Mouse (Mus musculus) CH12.LX (cell line): Measurements from ENCODE around the gene Frmd3. TPM values are rescaled to one million over a fixed set of nuclear protein-coding genes. Genes with fewer than 3 reads are reported as not detected.

ENCODE experiments used
- DNase-seq: peaks from one replicate; pipeline ENCODE4 v3.0.0-alpha.2; 2013; ENCODE audit errors: extremely low read depth
- H3K27ac ChIP-seq: 2 replicates; pipeline ENCODE4 v1.5.1; 2012; ENCODE audit warnings: low read depth, mild to moderate bottlenecking, control low read depth, moderate library complexity; ENCODE audit not compliant: insufficient read depth
- H3K27me3 ChIP-seq: replicated peaks from 2 replicates; pipeline ENCODE3; 2012; ENCODE audit warnings: inconsistent platforms
- H3K36me3 ChIP-seq, 2 experiments: replicated peaks in 1 of 2; 2 replicates each; pipeline versions ENCODE3 to v1.6.1; 2012; ENCODE audit warnings: inconsistent platforms in 1 of 2, low read length in 1 of 2, mild to moderate bottlenecking in 1 of 2, mixed read lengths in 1 of 2, moderate library complexity in 1 of 2; ENCODE audit not compliant: control insufficient read depth in 1 of 2, insufficient read depth in 1 of 2
- H3K4me1 ChIP-seq, 2 experiments: 2 replicates each; pipeline ENCODE4 v1.6.1; 2012; ENCODE audit warnings: inconsistent platforms in 1 of 2, moderate library complexity in 1 of 2; ENCODE audit not compliant: insufficient read depth in 2 of 2, control insufficient read depth in 1 of 2
- H3K4me2 ChIP-seq: 2 replicates; pipeline ENCODE4 v1.6.1; 2012; ENCODE audit warnings: low read depth, mild to moderate bottlenecking, control low read depth; ENCODE audit not compliant: poor library complexity, insufficient read depth, severe bottlenecking
- H3K4me3 ChIP-seq, 3 experiments: fragments of 150-350 bp in 1 of 3; sonication (generic) in 1 of 3; replicated peaks in 1 of 3; 2 replicates each; pipeline versions ENCODE3 to v1.5.1; 2011 to 2012; ENCODE audit warnings: low read depth in 2 of 3, low read length in 2 of 3, mild to moderate bottlenecking in 2 of 3, moderate library complexity in 2 of 3, control low read depth in 1 of 3, improper control_type of control experiment in 1 of 3, inconsistent platforms in 1 of 3, mixed read lengths in 1 of 3; ENCODE audit not compliant: poor library complexity in 1 of 3
- H3K79me2 ChIP-seq: replicated peaks from 2 replicates; pipeline ENCODE4 v1.6.1; 2012; ENCODE audit warnings: mild to moderate bottlenecking, moderate library complexity; ENCODE audit not compliant: control insufficient read depth, poor library complexity, insufficient read depth, severe bottlenecking; ENCODE audit errors: extremely low read depth
- H3K9ac ChIP-seq: 2 replicates; pipeline ENCODE4 v1.6.1; 2012; ENCODE audit warnings: low read depth, mild to moderate bottlenecking, control low read depth, moderate library complexity; ENCODE audit not compliant: insufficient read depth
- H3K9me3 ChIP-seq: replicated peaks from 2 replicates; pipeline ENCODE3; 2012; ENCODE audit warnings: low read length, inconsistent platforms, mixed read lengths
- BHLHE40 ChIP-seq: IDR thresholded peaks from 2 replicates; pipeline ENCODE4 v1.6.1; 2011; ENCODE audit warnings: mild to moderate bottlenecking, low read depth, low read length, improper control_type of control experiment
- CTCF ChIP-seq, 2 experiments: IDR thresholded peaks in 1 of 2; conservative IDR thresholded peaks in 1 of 2; 2 replicates each; pipeline ENCODE4 v1.5.1; 2011 to 2012; ENCODE audit warnings: low read depth in 2 of 2, low read length in 2 of 2, improper control_type of control experiment in 1 of 2, inconsistent platforms in 1 of 2, mild to moderate bottlenecking in 1 of 2, moderate library complexity in 1 of 2
- ETS1 ChIP-seq: conservative IDR thresholded peaks from 2 replicates; pipeline ENCODE4 v1.6.1; 2012; ENCODE audit warnings: low read depth, mild to moderate bottlenecking, inconsistent platforms, low read length, improper control_type of control experiment, moderate library complexity
- HCFC1 ChIP-seq: IDR thresholded peaks from 2 replicates; pipeline ENCODE4 v1.6.1; 2012; ENCODE audit warnings: low read depth, mild to moderate bottlenecking, inconsistent platforms, low read length, improper control_type of control experiment
- JUND ChIP-seq: conservative IDR thresholded peaks from 2 replicates; pipeline ENCODE4 v1.6.1; 2011; ENCODE audit warnings: low read depth, low read length, improper control_type of control experiment
- KAT2A ChIP-seq: IDR thresholded peaks from 2 replicates; pipeline ENCODE4 v1.6.1; 2012; ENCODE audit warnings: low read length, improper control_type of control experiment, inconsistent platforms; ENCODE audit not compliant: insufficient replicate concordance
- MAFK ChIP-seq: IDR thresholded peaks from 2 replicates; pipeline ENCODE4 v1.6.1; 2011; ENCODE audit warnings: low read length, improper control_type of control experiment; ENCODE audit not compliant: insufficient replicate concordance
- MAX ChIP-seq: IDR thresholded peaks from 2 replicates; pipeline ENCODE4 v1.6.1; 2011; ENCODE audit warnings: low read length, improper control_type of control experiment
- MAZ ChIP-seq: IDR thresholded peaks from 2 replicates; pipeline ENCODE4 v1.6.1; 2012; ENCODE audit warnings: low read depth, mild to moderate bottlenecking, inconsistent platforms, low read length, improper control_type of control experiment, moderate library complexity
- MEF2A ChIP-seq: IDR thresholded peaks from 2 replicates; pipeline ENCODE4 v1.6.1; 2014; ENCODE audit warnings: low read depth, mild to moderate bottlenecking, inconsistent platforms, low read length, improper control_type of control experiment, borderline replicate concordance
- MXI1 ChIP-seq: IDR thresholded peaks from 2 replicates; pipeline ENCODE4 v1.6.1; 2011; ENCODE audit warnings: mild to moderate bottlenecking, low read depth, low read length, improper control_type of control experiment
- MYC ChIP-seq: IDR thresholded peaks from 2 replicates; pipeline ENCODE4 v1.6.1; 2011; ENCODE audit warnings: low read depth, mild to moderate bottlenecking, improper control_type of control experiment, low read length
- NELFE ChIP-seq: IDR thresholded peaks from 2 replicates; pipeline ENCODE4 v1.6.1; 2011; ENCODE audit warnings: low read depth, low read length, improper control_type of control experiment
- PAX5 ChIP-seq: IDR thresholded peaks from 2 replicates; pipeline ENCODE4 v1.6.1; 2012; ENCODE audit warnings: low read length, inconsistent platforms, mixed read lengths
- POLR2AphosphoS2 ChIP-seq: IDR thresholded peaks from 2 replicates; pipeline ENCODE4 v1.6.1; 2011; ENCODE audit warnings: low read depth, low read length, improper control_type of control experiment
- RCOR1 ChIP-seq: conservative IDR thresholded peaks from 2 replicates; pipeline ENCODE4 v1.6.1; 2012; ENCODE audit warnings: low read depth, mild to moderate bottlenecking, inconsistent platforms, low read length, improper control_type of control experiment
- SIN3A ChIP-seq: IDR thresholded peaks from 2 replicates; pipeline ENCODE4 v1.6.1; 2012; ENCODE audit warnings: low read length, improper control_type of control experiment, inconsistent platforms
- TBP ChIP-seq: conservative IDR thresholded peaks from 2 replicates; pipeline ENCODE4 v1.6.1; 2011; ENCODE audit warnings: low read depth, low read length, improper control_type of control experiment
- USF1 ChIP-seq: IDR thresholded peaks from 2 replicates; pipeline ENCODE4 v1.6.1; 2014; ENCODE audit warnings: low read depth, mild to moderate bottlenecking, inconsistent platforms, low read length, improper control_type of control experiment
- USF2 ChIP-seq: conservative IDR thresholded peaks from 2 replicates; pipeline ENCODE4 v1.6.1; 2011; ENCODE audit warnings: low read depth, low read length, improper control_type of control experiment
- ZC3H11A ChIP-seq: IDR thresholded peaks from 2 replicates; pipeline ENCODE4 v1.6.1; 2012; ENCODE audit warnings: low read depth, mild to moderate bottlenecking, inconsistent platforms, low read length, improper control_type of control experiment
- dilution Hi-C: fragments of 300-500 bp; cut with MboI; formaldehyde crosslinking; loops from 2 replicates; pipeline ENCODE4 v1.14.3; 2020; ENCODE audit warnings: low sequenced_read_pairs; ENCODE audit not compliant: extremely low pct_unique_long_range_greater_than_20kb, extremely low pct_ligation_motif_present
- in situ Hi-C: fragments of 300-500 bp; cut with MboI; formaldehyde crosslinking; loops from 3 replicates; pipeline ENCODE4 v1.14.3; 2019; ENCODE audit warnings: low sequenced_read_pairs, low pct_ligation_motif_present, low pct_unique_long_range_greater_than_20kb, mixed read lengths
- polyA plus RNA-seq: library from polyadenylated mRNA; unstranded; fragments of >175 nt; gene quantifications from 2 replicates; pipeline ENCODE4 v1.2.1, GENCODE M21; 2012; ENCODE audit warnings: low read depth; ENCODE audit not compliant: insufficient read length
- total RNA-seq, 2 experiments: library from RNA; depleted of rRNA; stranded (reverse); fragments of 300-350 nt in 1 of 2; fragments of >200 nt in 1 of 2; gene quantifications; 2 replicates each; pipeline ENCODE4 v1.2.3; 2012 to 2014

The Frmd3 gene
- total and polyA plus RNA-seq, 3 experiments = not detected

DNA sequence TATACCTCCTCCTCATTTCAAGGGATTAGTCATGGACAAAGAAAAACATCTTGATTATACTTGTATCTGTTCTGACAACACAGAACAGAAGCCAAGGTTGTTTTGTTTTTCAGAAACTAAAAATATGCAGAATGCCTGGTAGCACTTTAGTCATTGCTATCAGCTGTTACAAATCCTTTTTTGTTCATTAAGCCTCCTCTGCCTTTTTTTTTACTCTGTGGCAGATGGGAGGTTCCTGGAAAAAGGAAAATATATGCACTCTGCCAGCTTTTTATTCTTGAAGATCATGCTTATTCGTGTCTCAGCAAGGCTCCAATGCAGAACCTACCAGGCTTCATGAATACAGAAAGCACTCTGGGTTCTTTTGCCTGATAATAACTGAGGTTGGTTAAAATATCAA, 38.5 kb downstream of the Frmd3 start:
- Histone ChIP-seq H3K4me1 (no peaks in the 10 kb centered on the region), H3K4me2 (no peak overlapping the region), H3K9ac (no peak overlapping the region), H3K27me3 (no peaks in the 10 kb centered on the region), H3K27ac (no peak overlapping the region), H3K9me3 (peaks cover 6% of the 10 kb centered on the region), H3K79me2 (no peaks in the 10 kb centered on the region), H3K36me3 (no peaks in the 10 kb centered on the region), H3K4me3 (no peak overlapping the region)
- TF ChIP-seq JUND (no peak), USF1 (no peak), HCFC1 (no peak), ZC3H11A (no peak), KAT2A (no peak)
- in situ Hi-C loops = no loop called here
- dilution Hi-C loops = no loop called here
- DNase-seq = no peak

- H3K36me3 ChIP-seq = no peaks in the 10 kb centered on the region
- H3K79me2 ChIP-seq = no peaks in the 10 kb centered on the region
- no peak overlapping the region for H3K27ac ChIP-seq
- H3K4me2 ChIP-seq = no peak overlapping the region
- DNase-seq = no peak
- H3K4me3 ChIP-seq = no peak overlapping the region
- H3K27me3 ChIP-seq = no peaks in the 10 kb centered on the region
- H3K9me3 ChIP-seq = peaks cover 19% of the 10 kb centered on the region
- TF ChIP-seq USF2 = no peak
- TF ChIP-seq, all 38 proteins: peak for 0
- in situ Hi-C loops = no loop called here
- no peak overlapping the region for H3K9ac ChIP-seq
- dilution Hi-C loops = no loop called here
- no peaks in the 10 kb centered on the region for H3K4me1 ChIP-seq
Measured at GRCm38 (mm10) chr4:74076727-74077126, 63.5 kb downstream of the Frmd3 start.

DNA sequence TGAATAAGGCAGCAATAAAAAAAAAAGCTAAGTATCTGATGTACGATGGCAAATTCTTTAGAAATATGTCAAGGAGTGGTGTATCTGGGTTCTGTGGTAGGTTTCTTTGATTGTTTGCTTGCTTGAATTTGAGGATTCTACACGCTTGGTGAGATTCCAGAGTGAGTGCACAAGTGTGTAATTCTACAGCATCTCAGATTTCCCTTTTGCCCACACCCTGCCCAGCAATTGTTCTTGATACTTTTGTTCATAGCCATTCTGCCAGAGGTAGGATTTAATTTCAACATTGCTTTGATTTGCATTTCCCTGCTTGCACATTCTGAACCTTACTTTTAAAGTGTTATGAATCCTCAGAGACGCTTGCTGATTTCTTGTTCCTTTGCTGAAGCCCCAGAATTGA, 97.6 kb downstream of the Frmd3 start:
- Histone ChIP-seq H3K4me2 (no peak overlapping the region), H3K4me1 (no peaks in the 10 kb centered on the region), H3K36me3 (no peaks in the 10 kb centered on the region), H3K27ac (no peak overlapping the region), H3K79me2 (no peaks in the 10 kb centered on the region), H3K9ac (no peak overlapping the region), H3K27me3 (no peaks in the 10 kb centered on the region), H3K9me3 (peaks cover 7% of the 10 kb centered on the region), H3K4me3 (no peak overlapping the region)
- dilution Hi-C loops = no loop called here
- TF ChIP-seq PAX5 (no peak), CTCF (conservative IDR thresholded peaks at IDR 0.05 in 1 of 2, IDR thresholded peaks at IDR 0.05 in 1 of 2; ENCODE audit: low read depth in 2 of 2, low read length in 2 of 2) (no peak), MAZ (no peak), MXI1 (no peak), MYC (no peak), MAX (no peak), MEF2A (no peak), ETS1 (no peak), ZC3H11A (no peak), POLR2AphosphoS2 (no peak), NELFE (no peak), MAFK (no peak), BHLHE40 (no peak), SIN3A (no peak), JUND (no peak), RCOR1 (no peak), TBP (no peak)
- in situ Hi-C loops = no loop called here
- DNase-seq = no peak
